Mouse (Mus musculus): ENCODE measurements around the gene Acsl4. TPM values are rescaled to one million over a fixed set of nuclear protein-coding genes. Genes with fewer than 3 reads are reported as not detected.
A peak's percentile ranks its signal among the peaks of the same experiment; 100 is the strongest.

Gene Acsl4
- 18.8 and 19.3 TPM in 2 replicates for polyA plus RNA-seq (2016; fragmentation: Nextera tagmentation; extraction: Ambion mirVana)

GRCm38 (mm10) chrX:142390247-142390908, at the start of gene Acsl4:
Acsl4 (minus strand) TSS chrX:142390535.
- Histone ChIP-seq H3K27me3 (peaks cover 14% of the 10 kb centered on the region), H3K36me3 (replicated peaks) (no peaks in the 10 kb centered on the region), H3K9me3 (no peaks in the 10 kb centered on the region), H3K4me2 (peak within 1 kb of the TSS; percentile 52), H3K4me1 (0 out of 2 replicates have a peak, but pooled peaks cover 4% of the 10 kb centered on the region), H3K4me3 (replicated peaks) (peak within 1 kb of the TSS; percentile 57), H3K9ac (peak within 1 kb of the TSS; percentile 69), H3K27ac (peak within 1 kb of the TSS; percentile 86)
- WGBS, result 12% methylated on average over 52 of the region's 59 CpGs
- ATAC-seq (ENCODE audit: low FRiP score), result peak; percentile 99

DNA sequence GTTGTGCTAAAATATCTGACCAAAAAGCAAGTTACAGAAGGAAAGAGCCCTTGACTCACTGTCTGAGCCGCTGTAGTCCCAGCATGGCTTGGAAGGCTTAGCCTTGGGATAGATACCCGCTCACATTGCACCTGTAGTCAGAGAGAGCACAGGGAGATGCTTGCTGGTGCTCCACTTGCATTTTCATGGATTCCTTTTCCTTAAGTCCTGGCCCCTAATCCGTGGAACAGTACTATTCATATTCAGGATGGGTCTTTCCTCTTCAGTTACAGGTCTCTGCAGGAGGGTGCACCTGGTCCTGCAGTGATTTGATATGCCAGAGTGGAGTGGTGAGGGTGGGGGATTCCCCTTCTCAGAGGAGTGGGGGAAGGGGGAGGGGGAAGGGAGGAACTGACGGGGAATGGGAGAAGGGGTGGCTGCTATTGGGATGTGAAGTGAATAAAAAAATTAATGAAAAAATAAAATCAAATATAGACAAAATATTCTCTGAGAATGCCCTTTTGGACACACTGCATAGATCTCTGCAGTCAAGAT, 47.7 kb upstream of the Acsl4 start:
- no peak overlapping the region for H3K4me3 ChIP-seq (replicated peaks)
- H3K27ac ChIP-seq, result no peak overlapping the region
- H3K4me2 ChIP-seq, result no peak overlapping the region
- H3K9me3 ChIP-seq, result no peaks in the 10 kb centered on the region
- H3K9ac ChIP-seq, result no peak overlapping the region
- no peaks in the 10 kb centered on the region for H3K4me1 ChIP-seq
- H3K27me3 ChIP-seq, result peaks cover 11% of the 10 kb centered on the region; the same call in 1 of the 2 replicates
- no peak for ATAC-seq (ENCODE audit: low FRiP score)
- WGBS, result 49% methylated on average over 4 of the region's 4 CpGs
- no peaks in the 10 kb centered on the region for H3K36me3 ChIP-seq (replicated peaks)

DNA sequence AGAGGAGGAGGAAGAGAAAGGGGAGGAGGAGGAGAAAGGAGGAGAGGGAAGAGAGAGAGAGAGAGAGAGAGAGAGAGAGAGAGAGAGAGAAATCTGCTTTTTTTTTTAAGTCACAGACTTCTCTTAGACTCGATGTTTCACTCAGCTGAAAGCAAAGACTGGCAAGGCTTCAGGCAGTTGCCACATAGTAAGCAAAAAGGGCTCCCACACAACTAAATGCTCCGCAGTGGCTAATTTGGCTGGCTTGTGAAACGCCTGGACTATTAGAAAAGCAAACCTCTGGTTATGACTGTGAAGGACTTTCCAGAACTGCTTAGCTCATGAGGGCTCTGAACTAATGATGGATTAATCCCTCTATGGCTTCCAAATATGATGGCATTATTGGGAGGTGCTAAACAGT, 42.5 kb upstream of the Acsl4 start:
- H3K36me3 ChIP-seq (replicated peaks), result no peaks in the 10 kb centered on the region
- H3K9ac ChIP-seq, result no peak overlapping the region
- H3K4me3 ChIP-seq (replicated peaks), result no peak overlapping the region
- H3K27me3 ChIP-seq, result 0 out of 2 replicates have a peak, but pooled peaks cover 10% of the 10 kb centered on the region
- no peak overlapping the region for H3K27ac ChIP-seq
- H3K4me1 ChIP-seq, result no peaks in the 10 kb centered on the region
- no peak overlapping the region for H3K4me2 ChIP-seq
- WGBS, result 83% methylated on average over 3 of the region's 3 CpGs
- H3K9me3 ChIP-seq, result no peaks in the 10 kb centered on the region
- no peak for ATAC-seq (ENCODE audit: low FRiP score)

DNA sequence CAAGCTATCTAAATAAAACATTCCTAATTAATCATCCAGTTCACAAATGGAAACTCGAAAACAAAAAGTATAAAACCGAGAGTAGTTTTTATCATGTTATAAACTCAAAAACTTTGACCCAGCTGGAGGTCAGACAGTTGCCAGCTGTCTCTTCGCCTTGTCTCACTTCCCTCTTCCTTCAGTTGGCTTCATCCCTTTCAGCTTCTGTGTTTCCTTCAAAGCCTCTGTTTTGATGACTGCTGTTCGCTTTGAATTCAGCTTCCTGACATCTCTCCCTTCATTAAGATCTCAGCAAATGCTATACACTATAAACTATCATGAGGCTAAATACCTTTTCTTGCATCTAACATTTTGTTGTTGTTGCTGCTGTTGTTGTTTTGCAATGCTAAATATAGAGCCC, 36.8 kb upstream of the Acsl4 start:
- no peak overlapping the region for H3K9ac ChIP-seq
- no peak overlapping the region for H3K27ac ChIP-seq
- peaks cover 9% of the 10 kb centered on the region; the same call in 1 of the 2 replicates for H3K27me3 ChIP-seq
- no peaks in the 10 kb centered on the region for H3K4me1 ChIP-seq
- no peaks in the 10 kb centered on the region for H3K36me3 ChIP-seq (replicated peaks)
- 58% methylated on average over 4 of the region's 4 CpGs for WGBS
- H3K4me2 ChIP-seq, result no peak overlapping the region
- no peak for ATAC-seq (ENCODE audit: low FRiP score)
- H3K4me3 ChIP-seq (replicated peaks), result no peak overlapping the region
- H3K9me3 ChIP-seq, result no peaks in the 10 kb centered on the region

GRCm38 (mm10) chrX:142426628-142427027, 36.3 kb upstream of the Acsl4 start:
- Histone ChIP-seq H3K36me3 (replicated peaks) (no peaks in the 10 kb centered on the region), H3K4me3 (replicated peaks) (no peak overlapping the region), H3K27me3 (peaks cover 9% of the 10 kb centered on the region; the same call in 1 of the 2 replicates), H3K9me3 (no peaks in the 10 kb centered on the region), H3K4me2 (no peak overlapping the region), H3K4me1 (no peaks in the 10 kb centered on the region), H3K27ac (no peak overlapping the region), H3K9ac (no peak overlapping the region)
- 86% methylated on average over 4 of the region's 4 CpGs for WGBS
- ATAC-seq (ENCODE audit: low FRiP score), result no peak

- no peak for ATAC-seq (ENCODE audit: low FRiP score)
- WGBS, result 78% methylated on average over 2 of the region's 2 CpGs
- H3K36me3 ChIP-seq (replicated peaks), result no peaks in the 10 kb centered on the region
- H3K27ac ChIP-seq, result no peak overlapping the region
- H3K4me3 ChIP-seq (replicated peaks), result no peak overlapping the region
- no peak overlapping the region for H3K9ac ChIP-seq
- no peaks in the 10 kb centered on the region for H3K4me1 ChIP-seq
- H3K27me3 ChIP-seq, result peaks cover 10% of the 10 kb centered on the region
- H3K4me2 ChIP-seq, result no peak overlapping the region
- no peaks in the 10 kb centered on the region for H3K9me3 ChIP-seq
Measured at GRCm38 (mm10) chrX:142413884-142414283, 23.5 kb upstream of the Acsl4 start.

DNA sequence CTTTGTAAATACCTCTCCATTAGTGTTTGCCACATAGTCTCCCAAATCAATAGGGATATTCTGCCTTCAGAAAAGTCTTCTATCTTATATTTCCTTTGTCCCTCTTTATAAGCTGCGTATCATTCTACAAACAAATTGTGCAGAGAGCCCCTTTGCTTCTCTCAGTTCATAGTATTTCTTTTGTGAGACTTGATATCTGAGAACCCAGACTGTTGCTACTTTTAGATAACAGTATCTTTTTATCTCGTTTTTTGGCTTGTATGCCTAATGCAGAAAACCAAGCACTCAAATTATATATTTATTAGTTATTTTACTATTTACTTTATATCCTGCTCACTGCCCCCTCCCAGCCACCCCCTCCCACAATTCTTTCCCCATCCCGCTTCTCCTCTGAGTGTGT, 19.7 kb upstream of the Acsl4 start:
- Histone ChIP-seq H3K9me3 (no peaks in the 10 kb centered on the region), H3K4me3 (replicated peaks) (no peak overlapping the region), H3K4me1 (no peaks in the 10 kb centered on the region), H3K36me3 (replicated peaks) (no peaks in the 10 kb centered on the region), H3K27ac (no peak overlapping the region), H3K27me3 (peaks cover 11% of the 10 kb centered on the region), H3K9ac (no peak overlapping the region), H3K4me2 (no peak overlapping the region)
- ATAC-seq (ENCODE audit: low FRiP score), result no peak
- whole genome bisulfite sequencing, result 76% methylated on average over 3 of the region's 3 CpGs

- Histone ChIP-seq H3K4me1 (no peaks in the 10 kb centered on the region), H3K9me3 (no peaks in the 10 kb centered on the region), H3K4me2 (no peak overlapping the region), H3K27me3 (peaks cover 11% of the 10 kb centered on the region), H3K36me3 (replicated peaks) (no peaks in the 10 kb centered on the region), H3K4me3 (replicated peaks) (no peak overlapping the region), H3K9ac (no peak overlapping the region), H3K27ac (no peak overlapping the region)
- ATAC-seq (ENCODE audit: low FRiP score), result no peak
- 85% methylated on average over 3 of the region's 3 CpGs for WGBS
Measured at GRCm38 (mm10) chrX:142409338-142409737, 19.0 kb upstream of the Acsl4 start.

DNA sequence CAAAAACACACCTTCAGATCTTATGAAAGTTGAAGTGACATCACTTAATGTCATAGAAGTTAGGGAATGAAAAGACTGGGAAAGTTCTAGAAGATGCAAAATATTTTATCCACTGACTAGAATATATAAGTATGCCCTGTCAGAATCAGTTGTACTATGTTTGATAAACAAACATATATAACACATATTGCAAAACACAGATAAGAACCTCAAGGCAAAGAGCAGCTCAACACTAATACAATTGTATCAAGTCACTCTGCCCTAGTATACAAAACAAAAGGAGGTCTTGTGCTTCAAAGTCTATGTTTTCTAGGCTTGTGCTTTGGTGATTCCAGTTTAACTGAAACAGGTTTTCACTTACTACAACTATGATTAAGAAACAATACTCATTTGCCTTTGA, 12.8 kb upstream of the Acsl4 start:
- H3K27ac ChIP-seq, result no peak overlapping the region
- no peak overlapping the region for H3K4me3 ChIP-seq (replicated peaks)
- H3K4me1 ChIP-seq, result no peaks in the 10 kb centered on the region
- H3K9me3 ChIP-seq, result no peaks in the 10 kb centered on the region
- H3K4me2 ChIP-seq, result no peak overlapping the region
- H3K36me3 ChIP-seq (replicated peaks), result no peaks in the 10 kb centered on the region
- no peak for ATAC-seq (ENCODE audit: low FRiP score)
- H3K9ac ChIP-seq, result no peak overlapping the region
- peaks cover 4% of the 10 kb centered on the region; the same call in 1 of the 2 replicates for H3K27me3 ChIP-seq

DNA sequence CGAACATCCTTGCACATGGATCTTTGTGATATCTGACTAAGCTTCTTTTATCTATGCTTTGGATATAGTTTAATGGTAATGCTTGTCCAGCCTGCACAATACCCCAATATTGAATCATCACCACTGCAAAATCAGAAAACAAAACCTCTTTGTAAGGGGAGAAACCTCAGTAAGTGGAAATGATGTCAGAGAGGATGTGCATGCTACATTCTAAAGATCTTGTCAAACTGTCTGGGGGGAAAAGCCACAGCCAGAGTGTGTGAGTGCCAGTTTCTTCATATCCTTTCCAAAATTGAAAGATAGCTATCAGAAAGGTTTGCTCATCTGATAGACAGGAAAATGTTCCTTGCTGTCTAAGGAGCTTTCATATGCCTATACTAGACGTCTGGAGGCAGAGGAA, 8.3 kb upstream of the Acsl4 start:
- no peak overlapping the region for H3K4me3 ChIP-seq (replicated peaks)
- H3K4me2 ChIP-seq, result no peak overlapping the region
- H3K9me3 ChIP-seq, result no peaks in the 10 kb centered on the region
- H3K27ac ChIP-seq, result no peak overlapping the region
- H3K27me3 ChIP-seq, result 0 out of 2 replicates have a peak, but pooled peaks cover 5% of the 10 kb centered on the region
- 57% methylated on average over 2 of the region's 2 CpGs for WGBS
- no peaks in the 10 kb centered on the region for H3K36me3 ChIP-seq (replicated peaks)
- no peak overlapping the region for H3K9ac ChIP-seq
- no peak for ATAC-seq (ENCODE audit: low FRiP score)
- no peaks in the 10 kb centered on the region for H3K4me1 ChIP-seq

- H3K27ac ChIP-seq, result peak overlapping the region; percentile 80
- H3K9me3 ChIP-seq, result no peaks in the 10 kb centered on the region
- WGBS, result 38% methylated on average over 7 of the region's 7 CpGs
- 0 out of 2 replicates have a peak, but pooled peaks cover 4% of the 10 kb centered on the region for H3K4me1 ChIP-seq
- no peaks in the 10 kb centered on the region for H3K36me3 ChIP-seq (replicated peaks)
- peaks cover 14% of the 10 kb centered on the region for H3K27me3 ChIP-seq
- H3K4me2 ChIP-seq, result peak overlapping the region; percentile 51
- peak overlapping the region; percentile 56 for H3K9ac ChIP-seq
- ATAC-seq (ENCODE audit: low FRiP score), result no peak
- H3K4me3 ChIP-seq (replicated peaks), result peak overlapping the region; percentile 57
Measured at GRCm38 (mm10) chrX:142390909-142391265, 552 bp upstream of the Acsl4 start.

GRCm38 (mm10) chrX:142389581-142390159, 665 bp downstream of the Acsl4 start:
- H3K4me1 ChIP-seq, result 0 out of 2 replicates have a peak, but pooled peaks cover 4% of the 10 kb centered on the region
- no peaks in the 10 kb centered on the region for H3K36me3 ChIP-seq (replicated peaks)
- peak overlapping the region; percentile 57 for H3K4me3 ChIP-seq (replicated peaks)
- 24% methylated on average over 22 of the region's 22 CpGs for WGBS
- ATAC-seq (ENCODE audit: low FRiP score), result peak; percentile 37
- peak overlapping the region; percentile 52 for H3K4me2 ChIP-seq
- no peaks in the 10 kb centered on the region for H3K9me3 ChIP-seq
- peak overlapping the region; percentile 86 for H3K27ac ChIP-seq
- H3K27me3 ChIP-seq, result peaks cover 14% of the 10 kb centered on the region
- peak overlapping the region; percentile 69 for H3K9ac ChIP-seq

Measured in forebrain, embryonic 12.5 days (tissue).